Mouse (Mus musculus) neural tube, embryonic 14.5 days (tissue): ENCODE measurements around the gene Glrx. TPM values are rescaled to one million over a fixed set of nuclear protein-coding genes. Genes with fewer than 3 reads are reported as not detected.

Experiments used
- ATAC-seq: fragments of 200-750 bp; cut with Nextera tagmentation; 2 replicates; pipeline ENCODE4 v1.8.0; 2017; ENCODE audit warnings: low read depth, mild to moderate bottlenecking, moderate TSS enrichment, moderate library complexity
- H3K27ac ChIP-seq: fragments of 300-500 bp; sonication (generic); 2 replicates; pipeline ENCODE4 v1.5.1; 2014; ENCODE audit warnings: low read depth, mild to moderate bottlenecking, control low read depth, low read length, moderate library complexity, mixed read lengths
- H3K27me3 ChIP-seq: fragments of 300-500 bp; sonication (generic); 2 replicates; pipeline ENCODE4 v1.6.1; 2014; ENCODE audit warnings: low read length; ENCODE audit not compliant: control insufficient read depth, insufficient read depth
- H3K36me3 ChIP-seq: fragments of 300-500 bp; sonication (generic); 2 replicates; pipeline ENCODE4 v1.6.1; 2014; ENCODE audit warnings: low read length, mixed read lengths; ENCODE audit not compliant: control insufficient read depth, insufficient read depth
- H3K4me1 ChIP-seq: fragments of 300-500 bp; sonication (generic); 2 replicates; pipeline ENCODE4 v1.6.1; 2014; ENCODE audit warnings: low read length; ENCODE audit not compliant: control insufficient read depth, insufficient read depth
- H3K4me2 ChIP-seq: fragments of 300-500 bp; sonication (generic); 2 replicates; pipeline ENCODE4 v1.6.1; 2014; ENCODE audit warnings: mild to moderate bottlenecking, low read depth, low read length, control low read depth
- H3K4me3 ChIP-seq: fragments of 300-500 bp; sonication (generic); 2 replicates; pipeline ENCODE4 v1.5.1; 2014; ENCODE audit warnings: low read depth, low read length, control low read depth, mixed read lengths
- H3K9ac ChIP-seq: fragments of 300-500 bp; sonication (generic); replicated peaks from 2 replicates; pipeline ENCODE4 v1.6.1; 2014; ENCODE audit warnings: low read depth, mild to moderate bottlenecking, control low read depth, low read length, mixed read lengths
- H3K9me3 ChIP-seq: fragments of 300-500 bp; sonication (generic); 2 replicates; pipeline ENCODE4 v1.6.1; 2016; ENCODE audit warnings: low read length; ENCODE audit not compliant: control insufficient read depth
- WGBS: fragments of 180-500 bp; shearing (Covaris S2); extraction: QIAGEN DNeasy Blood & Tissue Kit; methylation state at CpG from one replicate; pipeline ENCODE4 v1.1.7; 2014; 5-methylcytosine and 5-hydroxymethylcytosine counted together
- polyA plus RNA-seq: library from polyadenylated mRNA; unstranded; fragments of >200 nt; fragmentation: Nextera tagmentation; extraction: Ambion mirVana; gene quantifications from 2 replicates; pipeline ENCODE4 v1.2.1, GENCODE M21; 2014

Glrx gene
- polyA plus RNA-seq, 1 experiment from 2014 or later: 81.8 TPM

- Histone ChIP-seq H3K9me3 (no peaks in the 10 kb centered on the region), H3K4me3 (no peak overlapping the region), H3K4me2 (no peak overlapping the region), H3K36me3 (no peaks in the 10 kb centered on the region), H3K27me3 (no peaks in the 10 kb centered on the region), H3K4me1 (peaks cover 14% of the 10 kb centered on the region), H3K27ac (no peak overlapping the region), H3K9ac (no peak overlapping the region)
- 98% methylated on average over 2 of the region's 2 CpGs for WGBS
- ATAC-seq: no peak
These were observed 5.3 kb downstream of the Glrx start for GRCm38 (mm10) chr13:75844833-75845518.

GRCm38 (mm10) chr13:75845519-75846166 lies 6.0 kb downstream of the Glrx start:
- WGBS: 54% methylated on average over 4 of the region's 4 CpGs

GRCm38 (mm10) chr13:75847027-75847426 lies 7.4 kb downstream of the Glrx start:
- Histone ChIP-seq H3K4me2 (no peak overlapping the region), H3K4me1 (no peaks in the 10 kb centered on the region), H3K9ac (no peak overlapping the region), H3K4me3 (no peak overlapping the region), H3K36me3 (no peaks in the 10 kb centered on the region), H3K9me3 (no peaks in the 10 kb centered on the region), H3K27ac (no peak overlapping the region), H3K27me3 (no peaks in the 10 kb centered on the region)
- 76% methylated on average over 6 of the region's 6 CpGs for whole genome bisulfite sequencing
- ATAC-seq: no peak

More at GRCm38 (mm10) chr13:75845519-75846166, 6.0 kb downstream of the Glrx start:
- H3K9me3 ChIP-seq: no peaks in the 10 kb centered on the region
- ATAC-seq: no peak
- H3K36me3 ChIP-seq: no peaks in the 10 kb centered on the region
- H3K4me1 ChIP-seq: peaks cover 8% of the 10 kb centered on the region; the same call in 1 of the 2 replicates
- H3K4me2 ChIP-seq: no peak overlapping the region
- no peak overlapping the region for H3K27ac ChIP-seq
- no peak overlapping the region for H3K4me3 ChIP-seq
- H3K27me3 ChIP-seq: no peaks in the 10 kb centered on the region
- no peak overlapping the region for H3K9ac ChIP-seq

GRCm38 (mm10) chr13:75852027-75852426 lies 12.4 kb downstream of the Glrx start:
- Histone ChIP-seq H3K36me3 (no peaks in the 10 kb centered on the region), H3K27ac (no peak overlapping the region), H3K4me1 (no peaks in the 10 kb centered on the region), H3K4me2 (no peak overlapping the region), H3K27me3 (no peaks in the 10 kb centered on the region), H3K9me3 (no peaks in the 10 kb centered on the region), H3K4me3 (no peak overlapping the region), H3K9ac (no peak overlapping the region)
- WGBS: 95% methylated on average over 4 of the region's 4 CpGs
- ATAC-seq: no peak

GRCm38 (mm10) chr13:75853118-75853517 lies 13.4 kb downstream of the Glrx start:
- no peaks in the 10 kb centered on the region for H3K27me3 ChIP-seq
- H3K36me3 ChIP-seq: no peaks in the 10 kb centered on the region
- H3K9ac ChIP-seq: no peak overlapping the region
- no peaks in the 10 kb centered on the region for H3K9me3 ChIP-seq
- no peak overlapping the region for H3K27ac ChIP-seq
- H3K4me2 ChIP-seq: no peak overlapping the region
- H3K4me1 ChIP-seq: no peaks in the 10 kb centered on the region
- no peak overlapping the region for H3K4me3 ChIP-seq
- no peak for ATAC-seq
- 92% methylated on average over 3 of the region's 3 CpGs for WGBS

- ATAC-seq: no peak
These were observed 19.7 kb downstream of the Glrx start for GRCm38 (mm10) chr13:75859264-75859844.

GRCm38 (mm10) chr13:75865486-75866184 lies 26.0 kb downstream of the Glrx start:
- H3K27ac ChIP-seq: no peak overlapping the region
- no peak overlapping the region for H3K9ac ChIP-seq
- H3K4me3 ChIP-seq: no peak overlapping the region
- H3K4me1 ChIP-seq: no peaks in the 10 kb centered on the region
- no peaks in the 10 kb centered on the region for H3K36me3 ChIP-seq
- no peaks in the 10 kb centered on the region for H3K9me3 ChIP-seq
- no peak overlapping the region for H3K4me2 ChIP-seq
- no peaks in the 10 kb centered on the region for H3K27me3 ChIP-seq
- no peak for ATAC-seq

More at GRCm38 (mm10) chr13:75859264-75859844, 19.7 kb downstream of the Glrx start:
- 60% methylated on average over 1 of the region's 1 CpGs for WGBS
- no peaks in the 10 kb centered on the region for H3K9me3 ChIP-seq
- H3K27ac ChIP-seq: no peak overlapping the region
- no peak overlapping the region for H3K9ac ChIP-seq
- H3K4me3 ChIP-seq: no peak overlapping the region
- no peak overlapping the region for H3K4me2 ChIP-seq
- no peaks in the 10 kb centered on the region for H3K27me3 ChIP-seq
- no peaks in the 10 kb centered on the region for H3K36me3 ChIP-seq
- H3K4me1 ChIP-seq: no peaks in the 10 kb centered on the region

GRCm38 (mm10) chr13:75867876-75868275 lies 28.2 kb downstream of the Glrx start:
- no peaks in the 10 kb centered on the region for H3K9me3 ChIP-seq
- H3K9ac ChIP-seq: no peak overlapping the region
- no peak overlapping the region for H3K27ac ChIP-seq
- no peaks in the 10 kb centered on the region for H3K4me1 ChIP-seq
- H3K27me3 ChIP-seq: no peaks in the 10 kb centered on the region
- H3K36me3 ChIP-seq: no peaks in the 10 kb centered on the region
- WGBS: 96% methylated on average over 2 of the region's 2 CpGs
- no peak overlapping the region for H3K4me2 ChIP-seq
- no peak for ATAC-seq
- H3K4me3 ChIP-seq: no peak overlapping the region
